Mouse (Mus musculus): Measurements from ENCODE around the gene Gm20458.

Gm20458 gene

DNA sequence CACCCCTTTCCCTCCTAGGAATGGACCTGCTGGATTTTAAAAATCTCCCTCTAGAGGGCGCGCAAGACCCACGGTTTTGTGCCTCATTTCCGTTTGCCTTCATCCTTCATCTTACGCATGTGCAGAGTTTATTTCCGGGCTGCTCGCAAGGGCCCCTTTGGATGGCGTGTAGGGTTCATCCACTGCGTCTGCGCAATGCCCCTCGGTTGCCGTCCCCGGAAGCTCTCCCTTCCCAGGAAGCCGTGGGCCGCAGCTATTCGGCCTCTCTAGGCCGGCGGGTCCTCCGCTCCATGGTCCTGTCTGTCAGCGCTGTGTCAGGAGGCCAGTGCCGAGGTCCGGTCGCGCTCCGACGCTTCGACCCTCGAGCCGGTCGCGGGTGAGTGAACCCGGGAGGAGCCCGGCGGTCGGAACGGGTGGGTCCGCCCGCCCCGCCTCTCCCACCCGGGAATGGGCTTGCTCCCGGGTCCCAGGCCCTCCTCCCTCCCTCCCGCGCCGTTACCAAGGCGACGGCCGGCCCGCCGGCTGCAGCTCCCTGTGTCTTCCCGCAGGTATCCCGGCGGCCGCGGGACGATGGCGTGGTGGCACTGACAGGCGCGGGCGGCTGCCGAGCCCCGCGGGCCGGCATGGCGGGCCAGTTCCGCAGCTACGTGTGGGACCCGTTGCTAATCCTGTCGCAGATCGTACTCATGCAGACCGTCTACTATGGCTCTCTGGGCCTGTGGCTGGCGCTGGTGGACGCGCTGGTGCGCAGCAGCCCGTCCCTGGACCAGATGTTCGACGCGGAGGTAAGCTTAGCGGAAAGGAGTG, at the start of gene Gm20458:
Gm20458 (plus strand) TSS at position 223 of the 807 bp plus-strand sequence.
- peak; percentile 96 for DNase-seq (ENCODE audit: low spot score)

DNA sequence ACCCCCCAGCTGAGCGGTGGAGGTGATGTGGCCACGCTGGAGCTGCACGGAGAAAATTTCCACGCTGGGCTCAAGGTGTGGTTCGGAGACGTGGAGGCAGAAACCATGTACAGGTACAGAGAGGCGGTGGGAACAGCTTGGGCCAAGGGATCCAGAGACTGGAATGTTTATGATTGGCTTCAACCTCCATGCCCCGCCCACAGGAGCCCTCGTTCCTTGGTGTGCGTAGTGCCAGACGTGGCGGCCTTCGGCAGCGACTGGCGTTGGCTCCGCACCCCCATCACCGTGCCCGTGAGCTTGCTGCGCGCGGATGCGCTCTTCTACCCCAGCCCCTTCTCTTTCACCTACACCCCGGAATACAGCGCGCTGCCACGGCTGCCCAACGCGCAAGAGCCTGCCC, 46.6 kb upstream of the Gm20458 start:
- no peak for DNase-seq (ENCODE audit: low spot score)

DNA sequence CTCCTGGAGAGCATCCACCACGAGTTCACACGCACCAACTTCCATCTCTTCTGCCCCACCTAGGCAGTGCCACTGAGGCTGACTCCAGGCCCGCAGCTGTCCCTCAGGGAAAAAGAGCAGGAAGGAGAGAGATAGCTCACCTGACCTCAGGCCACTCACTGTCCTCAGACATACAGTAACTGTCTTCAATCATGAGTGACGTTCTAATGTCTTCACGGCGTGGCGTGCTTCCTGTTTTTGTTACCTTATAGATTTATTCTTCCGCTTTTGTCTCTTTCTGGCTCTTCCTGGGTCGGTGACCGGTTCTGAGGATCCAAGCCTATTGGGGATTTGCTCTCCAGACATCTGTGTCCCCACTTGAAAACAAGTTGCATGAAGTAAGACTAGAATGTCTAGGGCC, 46.2 kb upstream of the Gm20458 start:
- DNase-seq (ENCODE audit: low spot score): no peak

DNA sequence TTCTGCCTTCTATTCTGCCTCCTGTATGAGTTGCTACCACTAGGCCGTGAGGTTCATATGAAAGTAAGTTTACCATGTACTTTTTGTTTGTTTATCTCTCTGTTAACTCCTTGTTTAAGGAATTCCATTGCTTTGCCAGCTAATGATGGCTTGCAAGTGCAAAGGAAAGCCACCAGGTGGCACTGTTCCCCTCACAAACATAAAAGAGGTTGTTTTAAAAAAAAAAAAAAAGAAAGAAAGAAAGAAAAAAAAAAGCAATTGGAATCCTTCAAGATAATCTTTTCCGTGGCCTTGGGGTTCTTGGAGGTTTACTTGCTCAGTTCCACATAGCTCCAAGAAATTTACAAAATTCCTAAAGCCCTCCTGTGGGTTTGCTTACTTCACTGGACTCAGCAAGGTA, 43.6 kb upstream of the Gm20458 start:
- DNase-seq (ENCODE audit: low spot score): no peak

DNA sequence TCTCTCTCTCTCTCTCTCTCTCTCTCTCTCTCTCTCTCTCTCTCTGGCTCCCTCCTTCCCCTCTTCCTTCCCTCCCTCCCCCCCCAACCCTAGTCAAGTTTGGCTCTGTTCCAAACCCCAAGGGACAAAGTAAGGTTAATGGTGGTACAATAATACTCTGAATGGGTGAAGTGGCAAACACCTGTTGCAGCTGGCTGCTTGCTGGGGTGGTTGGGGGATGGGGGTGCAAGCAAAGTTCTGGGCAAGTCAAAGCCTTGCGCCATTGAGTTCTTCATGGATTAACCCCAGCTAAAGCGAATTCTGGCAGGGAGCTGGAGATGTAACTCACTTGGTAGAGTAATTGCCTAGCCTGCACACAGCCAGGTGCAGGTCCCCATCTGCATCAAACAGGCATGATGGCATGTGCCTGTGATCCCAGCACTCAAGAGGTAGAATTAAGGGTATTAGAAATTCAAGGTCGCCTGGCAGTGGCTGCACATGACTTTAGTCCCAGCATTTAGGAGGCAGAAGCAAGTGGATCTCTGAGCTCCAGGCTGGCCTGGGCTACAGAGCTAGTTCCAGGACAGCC, 42.4 kb upstream of the Gm20458 start:
- DNase-seq (ENCODE audit: low spot score): no peak

DNA sequence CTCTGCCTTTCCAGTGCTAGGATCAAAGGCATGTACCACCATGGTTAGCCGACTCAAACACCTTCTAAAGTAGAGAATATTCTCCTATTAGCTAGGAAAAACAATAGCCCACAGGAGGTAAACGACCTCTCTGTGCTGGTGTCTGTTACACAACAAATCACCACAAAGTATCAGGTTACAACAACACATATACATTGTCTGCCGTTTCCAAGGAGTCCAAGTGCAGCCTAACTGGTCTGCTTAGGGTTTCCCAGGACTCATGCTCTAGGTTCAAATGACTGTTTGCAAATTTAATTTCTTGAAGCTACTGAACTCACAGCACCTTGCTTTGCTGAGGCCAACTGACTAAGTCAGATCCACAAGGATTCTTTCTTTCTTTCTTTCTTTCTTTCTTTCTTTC, 41.3 kb upstream of the Gm20458 start:
- DNase-seq (ENCODE audit: low spot score): no peak

DNA sequence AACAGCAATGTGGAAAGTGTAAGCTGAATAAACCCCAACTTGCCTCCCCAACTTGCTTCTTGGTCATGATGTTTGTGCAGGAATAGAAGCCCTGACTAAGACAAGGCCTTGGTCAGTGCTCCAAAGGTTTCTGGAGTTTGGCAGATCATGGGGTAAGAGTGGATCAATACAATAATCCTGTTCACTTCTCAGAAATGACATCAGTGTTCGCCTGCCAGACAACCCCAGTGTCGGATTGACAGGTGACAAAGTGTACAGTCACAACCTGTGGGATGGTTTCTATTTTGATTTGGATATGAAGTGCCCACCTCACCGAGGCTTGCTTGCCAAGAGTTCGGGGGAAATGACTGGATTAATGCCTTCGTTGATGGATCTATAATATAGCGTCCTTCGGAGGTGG, 39.5 kb upstream of the Gm20458 start:
- no peak for DNase-seq (ENCODE audit: low spot score)

DNA sequence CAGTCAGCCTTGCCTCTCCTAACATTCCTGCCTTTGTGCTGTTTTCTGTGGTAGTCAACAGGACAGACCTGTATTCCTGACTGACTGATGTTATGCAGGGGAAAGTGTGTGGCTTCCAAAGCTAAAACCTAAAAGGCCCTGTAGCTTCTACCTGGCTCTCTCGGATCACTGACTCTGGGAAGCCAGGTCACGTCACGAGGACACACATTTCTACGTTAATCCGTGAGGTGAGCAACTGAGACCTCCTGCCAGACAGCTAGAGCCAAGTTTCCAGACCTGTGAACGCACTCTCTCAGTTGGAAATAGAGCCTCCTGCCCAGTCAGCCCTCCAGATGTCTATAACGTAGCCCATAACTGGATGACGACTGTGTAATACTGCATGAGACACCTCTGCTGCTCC, 38.8 kb upstream of the Gm20458 start:
- DNase-seq (ENCODE audit: low spot score): no peak

DNA sequence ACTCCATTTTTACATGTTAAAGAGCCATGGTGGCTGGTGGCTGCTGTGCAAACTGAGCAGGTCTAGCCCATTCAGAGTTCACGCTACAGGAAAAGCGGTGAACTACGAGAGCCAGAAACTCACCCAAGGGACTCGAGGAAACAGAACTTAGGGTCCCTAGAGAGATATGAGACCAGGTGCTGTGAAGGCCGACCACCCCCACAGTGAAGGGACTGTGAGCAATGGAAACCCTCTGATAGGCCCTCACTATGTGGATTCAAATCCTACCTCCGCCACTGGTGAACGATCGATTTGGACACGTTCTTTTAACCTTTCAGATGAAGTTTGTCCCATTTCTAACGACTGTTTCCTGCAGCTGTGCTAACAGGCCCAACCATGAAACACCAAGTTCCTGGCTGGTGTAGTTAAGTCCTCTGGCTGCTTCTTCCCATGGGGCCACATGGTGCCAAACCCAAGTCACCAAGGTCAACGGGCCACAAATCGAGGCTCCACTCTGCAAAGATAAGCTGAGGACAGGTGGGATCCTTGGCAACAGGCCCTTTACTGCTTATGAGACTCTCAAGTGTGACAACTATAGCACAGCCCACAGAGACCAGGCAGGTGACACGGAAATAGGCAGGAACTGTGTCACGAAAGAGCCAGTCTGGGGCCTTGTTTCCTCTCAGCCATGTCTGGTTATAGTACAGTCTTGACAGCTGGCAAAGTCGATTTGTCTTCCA, 37.9 kb upstream of the Gm20458 start:
- DNase-seq (ENCODE audit: low spot score): no peak

DNA sequence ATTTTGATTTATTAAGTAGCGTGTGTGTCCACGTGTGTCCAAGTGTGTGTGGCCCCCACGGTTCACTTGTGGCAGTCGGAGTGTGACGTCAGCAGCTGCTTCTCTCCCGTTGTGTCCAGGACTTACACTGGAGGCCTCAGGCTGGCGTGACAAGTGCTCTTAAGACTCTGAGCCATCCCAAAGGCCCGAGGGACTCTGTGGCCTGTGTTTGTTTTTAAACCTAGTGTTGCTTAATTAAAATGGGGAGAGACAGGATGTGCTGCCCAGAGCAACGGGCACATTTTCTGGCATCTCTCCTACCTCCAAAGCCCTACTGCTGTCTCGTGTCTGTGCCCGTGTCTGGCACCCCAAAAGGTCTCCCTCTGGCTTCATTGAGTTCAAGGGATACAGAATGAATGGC, 37.3 kb upstream of the Gm20458 start:
- no peak for DNase-seq (ENCODE audit: low spot score)

DNA sequence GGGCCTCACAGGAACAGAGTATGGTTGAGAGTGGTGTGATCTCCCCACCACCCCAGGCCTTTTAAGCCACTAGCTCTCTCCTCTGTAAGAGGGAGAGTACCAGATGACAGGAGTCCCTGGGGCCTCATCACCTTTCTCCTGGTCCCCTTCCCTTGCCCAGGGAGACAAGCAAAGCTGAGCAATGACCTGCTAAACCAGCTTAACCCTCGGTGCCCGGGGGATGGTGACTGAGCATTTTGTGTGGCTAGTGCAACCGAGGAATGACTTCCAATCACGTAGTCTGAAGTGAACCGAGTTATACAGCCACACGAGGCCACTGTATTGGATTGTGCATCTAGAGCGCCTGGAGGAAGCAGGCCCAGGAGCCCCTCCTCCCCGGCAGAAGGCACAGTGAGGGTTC, 36.4 kb upstream of the Gm20458 start:
- DNase-seq (ENCODE audit: low spot score): no peak

DNA sequence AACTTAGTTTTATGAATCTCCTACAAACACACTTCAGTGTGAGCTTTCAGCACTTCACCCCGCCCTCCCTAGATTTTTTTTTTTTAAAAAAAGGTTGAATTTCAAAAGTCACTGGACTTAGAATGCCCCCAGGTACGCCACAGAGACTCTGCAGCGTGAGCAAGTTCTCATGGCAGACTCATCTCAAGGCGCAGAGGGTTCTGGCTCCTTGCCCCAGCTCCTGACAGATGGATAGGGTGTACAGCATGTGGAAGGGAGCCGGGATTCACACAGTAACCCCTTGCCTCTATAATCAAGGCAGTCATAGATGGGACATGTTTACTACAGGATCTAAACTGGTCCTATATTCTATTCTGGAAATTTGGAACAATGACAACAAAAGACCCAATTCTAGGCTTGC, 35.4 kb upstream of the Gm20458 start:
- DNase-seq (ENCODE audit: low spot score): no peak

DNA sequence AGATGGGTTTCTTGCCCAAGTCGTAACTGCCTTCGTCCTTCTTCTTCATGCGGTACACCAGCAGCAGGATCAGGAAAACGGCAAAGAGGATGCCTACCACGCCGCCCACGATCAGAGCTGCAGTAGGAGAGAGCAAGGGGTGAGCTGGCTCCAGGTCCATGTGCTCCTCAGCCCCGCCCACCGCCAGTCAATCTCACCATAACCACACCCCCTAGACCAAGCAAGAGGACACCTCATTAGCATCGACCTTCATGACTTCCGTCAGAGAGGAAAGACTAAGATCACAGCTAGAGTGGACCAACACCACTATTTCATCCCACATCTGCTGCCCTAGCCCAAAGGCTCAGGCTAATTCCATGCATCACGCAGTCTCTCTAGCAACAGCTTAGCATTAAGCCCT, 34.6 kb upstream of the Gm20458 start:
- DNase-seq (ENCODE audit: low spot score): no peak

DNA sequence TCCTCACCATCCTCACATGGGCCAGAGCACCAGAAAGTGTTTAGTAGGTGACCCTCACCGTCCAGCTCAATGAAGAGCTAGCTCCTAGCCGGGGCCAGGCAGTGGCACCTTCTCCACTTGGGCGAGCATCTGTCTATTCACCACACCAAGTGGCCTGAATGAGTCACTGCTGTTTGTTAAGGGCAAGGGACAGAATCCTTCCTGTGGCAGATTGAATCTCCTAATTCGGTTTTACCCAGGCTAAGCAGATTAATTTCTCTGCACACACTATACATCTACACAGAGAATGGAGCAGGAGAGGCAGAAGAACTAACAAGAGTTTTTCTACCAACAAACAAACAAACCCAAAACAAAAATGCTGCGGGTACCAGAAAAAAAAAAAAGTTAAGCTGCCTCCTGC, 33.8 kb upstream of the Gm20458 start:
- DNase-seq (ENCODE audit: low spot score): no peak

DNA sequence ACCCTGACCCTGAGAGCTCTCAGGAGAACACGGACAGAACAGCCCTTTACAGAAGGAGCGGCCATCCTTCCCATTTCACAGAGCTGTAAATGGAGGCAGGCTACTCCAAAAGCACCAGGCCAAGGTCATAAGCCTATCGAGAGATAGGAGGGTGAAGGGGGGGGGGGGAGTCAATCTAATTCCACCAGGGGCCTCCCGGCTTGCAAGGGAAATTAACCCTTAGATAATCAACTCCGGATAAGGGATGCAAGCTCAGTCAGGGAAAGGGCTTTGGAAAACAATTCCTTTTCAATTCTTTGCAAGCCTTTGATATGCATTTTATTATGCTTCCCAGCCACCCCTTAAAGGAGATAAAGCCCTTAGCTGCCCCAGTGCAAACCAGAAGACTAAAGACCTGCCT, 32.3 kb upstream of the Gm20458 start:
- no peak for DNase-seq (ENCODE audit: low spot score)

DNA sequence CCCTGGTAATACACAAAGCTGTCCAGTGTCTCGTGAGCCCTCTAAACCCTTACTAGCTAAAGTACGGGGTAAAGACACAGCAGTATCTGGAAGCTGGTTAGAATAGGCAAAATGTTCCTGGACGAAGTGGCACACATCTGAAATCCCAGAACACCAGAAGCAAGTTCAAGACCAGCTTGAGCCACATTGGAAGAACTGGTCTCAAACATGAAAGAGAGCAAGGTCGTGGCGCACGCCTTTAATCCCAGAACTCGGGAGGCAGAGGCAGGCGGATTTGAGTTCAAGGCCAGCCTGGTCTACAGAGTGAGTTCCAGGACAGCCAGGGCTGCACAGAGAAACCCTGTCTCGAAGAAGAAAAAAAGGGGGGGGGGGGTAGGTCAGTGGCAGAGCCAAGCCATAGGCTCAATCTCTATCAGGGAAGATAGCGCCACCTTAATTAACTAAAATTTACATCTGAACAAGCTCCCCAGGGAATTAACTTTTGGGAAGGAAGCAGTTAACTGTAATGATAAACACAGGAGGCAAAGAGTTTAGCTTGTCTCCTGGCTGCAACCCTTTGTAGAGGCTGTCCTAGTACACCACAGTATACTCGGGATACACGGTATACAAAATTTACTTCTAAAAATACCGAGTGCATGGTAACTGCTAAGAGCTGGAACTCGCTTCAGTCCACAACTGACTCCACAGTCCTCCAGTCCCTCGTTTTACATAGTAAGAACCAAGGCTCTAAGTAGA, 30.7 kb upstream of the Gm20458 start:
- DNase-seq (ENCODE audit: low spot score): no peak

DNA sequence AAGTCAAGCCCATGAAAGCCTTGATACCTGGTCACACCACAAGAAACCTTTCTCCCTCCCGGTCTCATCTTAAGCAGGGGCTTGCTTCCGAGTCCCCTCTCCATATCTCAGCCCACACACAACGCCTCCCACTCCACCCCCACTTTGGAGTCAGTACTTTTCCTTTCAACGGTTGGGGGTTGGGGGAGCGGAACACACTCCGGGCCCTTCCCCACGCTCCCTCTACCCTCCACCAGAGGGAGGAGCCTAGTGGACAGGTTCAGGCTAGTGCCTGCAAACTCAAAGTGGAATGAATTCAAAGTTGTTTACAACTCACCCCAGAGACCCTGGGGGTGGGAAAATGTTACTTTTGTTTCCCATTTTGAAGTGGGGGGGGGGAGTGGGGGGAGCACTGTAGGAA, 30.1 kb upstream of the Gm20458 start:
- DNase-seq (ENCODE audit: low spot score): no peak

DNA sequence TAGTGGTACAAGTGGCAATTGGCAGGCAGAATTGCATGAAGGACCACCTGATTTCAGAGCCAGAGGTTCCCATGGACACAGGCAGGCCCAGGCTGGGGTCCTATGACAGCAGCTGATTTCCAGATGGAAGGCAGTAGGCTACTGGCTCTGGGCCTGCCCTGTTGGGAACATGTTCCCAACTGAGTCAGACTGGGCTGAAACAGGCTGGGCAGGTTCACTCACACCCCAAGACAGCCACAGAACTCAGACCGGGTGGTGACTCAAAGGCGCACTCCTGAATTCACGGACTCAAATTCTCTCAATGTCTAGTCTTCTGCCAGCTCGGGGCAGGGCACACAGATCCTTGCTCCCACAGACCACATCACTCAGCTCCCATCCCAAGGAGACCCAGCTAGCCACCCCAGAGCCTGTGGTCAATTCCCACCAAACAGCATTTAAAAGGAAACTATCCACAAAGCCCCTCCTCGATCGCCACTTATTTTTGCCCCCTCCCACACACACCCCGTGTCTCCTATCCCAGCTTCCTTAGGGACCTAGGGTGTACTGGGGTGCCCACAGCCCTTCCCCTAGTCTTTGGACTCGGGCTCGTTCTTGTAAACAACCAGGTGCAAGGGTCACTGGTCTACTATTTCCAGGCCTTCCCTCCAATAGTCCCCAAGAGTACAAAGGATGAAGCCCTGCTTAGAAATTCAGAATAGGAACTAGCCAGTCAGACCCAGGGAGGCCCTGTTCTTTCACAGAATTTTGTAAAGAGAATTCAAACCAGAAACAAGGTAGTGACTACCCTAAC, 28.9 kb upstream of the Gm20458 start:
- DNase-seq (ENCODE audit: low spot score): no peak

DNA sequence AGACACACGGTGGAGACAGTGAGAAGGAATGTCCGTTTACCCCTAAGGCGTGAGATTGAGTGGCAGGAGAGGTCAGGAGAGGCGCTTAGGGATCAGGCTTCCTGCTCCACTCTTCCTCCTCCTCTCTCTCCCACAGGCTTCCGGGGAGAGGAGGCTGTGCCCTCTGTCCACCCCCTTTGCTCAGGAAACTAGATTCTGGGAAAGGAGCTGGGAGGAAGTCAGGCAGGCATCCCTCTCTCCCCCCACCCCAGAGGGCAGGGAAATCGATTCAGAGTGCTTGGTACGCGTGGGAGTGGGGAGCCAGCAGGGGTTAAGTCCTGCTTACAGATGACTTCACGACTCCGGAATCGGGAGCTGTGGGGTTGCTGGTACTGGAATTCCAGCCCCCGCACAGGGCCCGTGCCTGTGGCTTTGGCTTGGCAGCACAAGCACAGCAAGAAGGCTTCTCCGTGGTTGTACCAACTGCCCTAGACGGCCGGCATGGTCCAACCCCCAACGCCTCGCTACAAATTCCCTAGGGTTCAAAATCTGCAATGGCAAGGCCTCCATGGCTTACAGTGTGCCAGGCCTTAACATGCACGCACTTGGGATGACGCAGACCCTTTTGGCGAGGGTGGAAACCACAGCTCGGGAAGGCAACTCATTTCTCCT, 28.1 kb upstream of the Gm20458 start:
- DNase-seq (ENCODE audit: low spot score): peak; percentile 67

DNA sequence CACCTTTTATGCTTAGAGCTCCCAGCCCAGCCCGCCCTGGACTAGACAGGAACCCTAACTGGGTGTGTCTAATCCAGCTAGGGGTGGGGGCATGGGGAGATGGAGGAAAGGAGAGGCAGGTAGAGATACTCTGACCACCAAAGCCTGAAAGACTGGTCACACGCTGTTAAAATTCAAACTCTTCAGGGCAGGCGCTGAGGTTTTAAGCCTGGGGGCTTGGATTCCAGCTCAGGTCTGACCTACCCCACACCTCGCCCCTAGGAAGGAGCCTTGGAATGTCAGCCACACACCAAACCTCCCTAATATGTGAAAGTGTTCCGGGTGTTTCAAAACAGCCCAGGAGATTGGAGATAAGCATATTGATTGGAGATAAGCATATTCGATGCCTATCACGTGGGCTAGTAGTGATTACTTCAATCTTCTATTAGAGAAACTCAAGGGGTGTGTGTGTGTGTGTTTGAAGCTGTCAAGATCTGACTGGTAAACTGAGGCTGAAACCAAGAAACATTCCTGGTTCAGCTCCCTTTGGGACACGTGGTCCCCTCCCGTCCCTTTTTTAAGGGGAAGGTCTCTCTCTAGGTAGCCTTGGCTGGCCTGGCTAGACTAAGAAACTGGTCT, 27.4 kb upstream of the Gm20458 start:
- no peak for DNase-seq (ENCODE audit: low spot score)

DNA sequence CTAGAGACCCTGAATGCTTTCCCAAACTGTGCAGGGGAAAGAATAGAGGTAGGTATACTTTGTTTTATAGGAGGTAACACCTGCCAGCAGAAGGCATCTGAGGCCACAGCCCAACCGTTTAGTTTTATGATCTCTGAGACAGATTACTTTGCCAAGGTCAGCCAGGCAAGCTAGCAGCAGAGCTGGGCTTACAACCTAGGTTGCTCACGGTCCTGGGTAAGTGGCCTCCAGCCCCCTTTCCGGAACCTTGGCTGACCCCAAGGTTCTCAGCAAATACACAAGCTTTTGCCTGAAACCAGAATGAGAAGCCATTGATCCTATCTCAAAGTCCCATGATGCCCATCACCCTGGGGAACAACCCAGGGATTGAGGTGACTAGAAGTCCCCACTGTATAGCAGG, 26.1 kb upstream of the Gm20458 start:
- DNase-seq (ENCODE audit: low spot score): no peak
